Mouse (Mus musculus) stomach, embryonic 15.5 days (tissue): ENCODE results near the gene Srsf10. TPM values are rescaled to one million over a fixed set of nuclear protein-coding genes. Genes with fewer than 3 reads are reported as not detected.
A peak's percentile ranks its signal among the peaks of the same experiment; 100 is the strongest.

ENCODE experiments used
- ATAC-seq: fragments of 200-750 bp; cut with Nextera tagmentation; 2 replicates; pipeline ENCODE4 v1.8.0; 2017; ENCODE audit warnings: low read depth, moderate number of reproducible peaks, moderate TSS enrichment; ENCODE audit not compliant: insufficient read depth, low FRiP score
- H3K27ac ChIP-seq: fragments of 300-500 bp; sonication (generic); 2 replicates; pipeline ENCODE4 v1.5.1; 2015; ENCODE audit warnings: mild to moderate bottlenecking, inconsistent platforms
- H3K27me3 ChIP-seq: fragments of 300-500 bp; sonication (generic); replicated peaks from 2 replicates; pipeline ENCODE4 v1.6.1; 2015; ENCODE audit warnings: inconsistent platforms
- H3K36me3 ChIP-seq: fragments of 300-500 bp; sonication (generic); 2 replicates; pipeline ENCODE4 v1.6.1; 2015; ENCODE audit warnings: inconsistent platforms
- H3K4me1 ChIP-seq: fragments of 300-500 bp; sonication (generic); 2 replicates; pipeline ENCODE4 v1.6.1; 2015; ENCODE audit warnings: inconsistent platforms
- H3K4me2 ChIP-seq: fragments of 300-500 bp; sonication (generic); 2 replicates; pipeline ENCODE4 v1.6.1; 2015; ENCODE audit warnings: mild to moderate bottlenecking, inconsistent platforms
- H3K4me3 ChIP-seq: fragments of 300-500 bp; sonication (generic); replicated peaks from 2 replicates; pipeline ENCODE4 v1.5.1; 2015; ENCODE audit warnings: inconsistent platforms
- H3K9ac ChIP-seq: fragments of 300-500 bp; sonication (generic); 2 replicates; pipeline ENCODE4 v1.6.1; 2015; ENCODE audit warnings: inconsistent platforms
- H3K9me3 ChIP-seq: fragments of 300-500 bp; sonication (generic); 2 replicates; pipeline ENCODE4 v1.6.1; 2016; ENCODE audit warnings: inconsistent platforms
- WGBS: fragments of 180-500 bp; shearing (Covaris S2); methylation state at CpG from one replicate; pipeline ENCODE4 v1.1.7; 2015; 5-methylcytosine and 5-hydroxymethylcytosine counted together
- polyA plus RNA-seq: library from polyadenylated mRNA; unstranded; fragments of >200 nt; fragmentation: Nextera tagmentation; extraction: Ambion mirVana; gene quantifications from 2 replicates; pipeline ENCODE4 v1.2.1, GENCODE M21; 2015

Srsf10 gene
- polyA plus RNA-seq, 1 experiment from 2014 or later = 204 TPM

GRCm38 (mm10) chr4:135877742-135878141 lies 22.2 kb downstream of the Srsf10 start:
- 54% methylated on average over 2 of the region's 2 CpGs for WGBS
- Histone ChIP-seq H3K9me3 (no peaks in the 10 kb centered on the region), H3K4me3 (no peak overlapping the region), H3K36me3 (no peaks in the 10 kb centered on the region), H3K4me2 (no peak overlapping the region), H3K9ac (no peak overlapping the region), H3K27ac (no peak overlapping the region), H3K27me3 (no peaks in the 10 kb centered on the region), H3K4me1 (peaks cover 27% of the 10 kb centered on the region)
- no peak for ATAC-seq

- ATAC-seq = no peak
Observed at GRCm38 (mm10) chr4:135879021-135879420, 23.5 kb downstream of the Srsf10 start.

DNA sequence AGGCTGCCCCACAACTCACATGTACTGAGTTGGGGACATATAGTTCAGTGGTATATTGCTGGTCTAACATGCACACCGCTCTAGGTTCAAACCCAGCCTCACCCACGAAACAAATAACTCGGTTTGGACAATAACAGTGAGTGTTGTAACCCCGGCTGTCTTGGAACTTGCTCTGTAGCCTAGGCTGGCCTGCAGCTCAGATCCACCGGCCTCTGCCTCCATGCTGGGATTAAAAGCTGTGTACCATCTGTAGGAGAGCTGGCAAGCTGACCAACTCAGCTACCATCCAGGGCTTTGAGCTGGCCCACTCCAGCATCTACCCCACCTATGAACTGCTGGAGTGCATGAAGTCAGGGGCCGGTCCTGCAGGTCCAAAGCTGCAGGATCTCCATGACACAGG lies 24.5 kb downstream of the Srsf10 start:
- 88% methylated on average over 6 of the region's 6 CpGs for WGBS
- Histone ChIP-seq H3K27me3 (no peaks in the 10 kb centered on the region), H3K27ac (no peak overlapping the region), H3K4me1 (peaks cover 22% of the 10 kb centered on the region), H3K36me3 (no peaks in the 10 kb centered on the region), H3K4me3 (no peak overlapping the region), H3K9ac (no peak overlapping the region), H3K9me3 (no peaks in the 10 kb centered on the region), H3K4me2 (no peak overlapping the region)
- no peak for ATAC-seq

More at GRCm38 (mm10) chr4:135879021-135879420, 23.5 kb downstream of the Srsf10 start:
- Histone ChIP-seq H3K36me3 (no peaks in the 10 kb centered on the region), H3K27ac (no peak overlapping the region), H3K9ac (no peak overlapping the region), H3K4me2 (no peak overlapping the region), H3K4me3 (no peak overlapping the region), H3K4me1 (peaks cover 29% of the 10 kb centered on the region), H3K9me3 (no peaks in the 10 kb centered on the region), H3K27me3 (no peaks in the 10 kb centered on the region)
- 66% methylated on average over 6 of the region's 6 CpGs for WGBS

GRCm38 (mm10) chr4:135880576-135880975 lies 25.0 kb downstream of the Srsf10 start:
- Histone ChIP-seq H3K9ac (no peak overlapping the region), H3K4me1 (peaks cover 20% of the 10 kb centered on the region), H3K36me3 (no peaks in the 10 kb centered on the region), H3K9me3 (no peaks in the 10 kb centered on the region), H3K27me3 (no peaks in the 10 kb centered on the region), H3K4me3 (no peak overlapping the region), H3K4me2 (no peak overlapping the region), H3K27ac (no peak overlapping the region)
- ATAC-seq = no peak
- 82% methylated on average over 10 of the region's 10 CpGs for WGBS

GRCm38 (mm10) chr4:135882023-135882422 lies 26.5 kb downstream of the Srsf10 start:
- Histone ChIP-seq H3K9ac (no peak overlapping the region), H3K4me2 (no peak overlapping the region), H3K27me3 (no peaks in the 10 kb centered on the region), H3K4me1 (peaks cover 6% of the 10 kb centered on the region), H3K27ac (no peak overlapping the region), H3K36me3 (no peaks in the 10 kb centered on the region), H3K4me3 (no peak overlapping the region), H3K9me3 (no peaks in the 10 kb centered on the region)
- WGBS = 63% methylated on average over 6 of the region's 6 CpGs
- no peak for ATAC-seq

- H3K9me3 ChIP-seq = no peaks in the 10 kb centered on the region
- peak overlapping the region; percentile 7; the same call in 1 of the 2 replicates for H3K27ac ChIP-seq
- no peak overlapping the region for H3K9ac ChIP-seq
- no peaks in the 10 kb centered on the region for H3K36me3 ChIP-seq
- 0 out of 2 replicates have a peak, but pooled peaks cover 5% of the 10 kb centered on the region for H3K4me1 ChIP-seq
- no peak for ATAC-seq
- no peaks in the 10 kb centered on the region for H3K27me3 ChIP-seq
- 31% methylated on average over 10 of the region's 10 CpGs for WGBS
- H3K4me3 ChIP-seq = no peak overlapping the region
- H3K4me2 ChIP-seq = no peak overlapping the region
Observed at GRCm38 (mm10) chr4:135883401-135883851, 27.9 kb downstream of the Srsf10 start.

- 62% methylated on average over 7 of the region's 7 CpGs for WGBS
- no peak overlapping the region for H3K9ac ChIP-seq
- no peaks in the 10 kb centered on the region for H3K36me3 ChIP-seq
- no peak overlapping the region for H3K27ac ChIP-seq
- 0 out of 2 replicates have a peak, but pooled peaks cover 5% of the 10 kb centered on the region for H3K4me1 ChIP-seq
- no peak for ATAC-seq
- H3K9me3 ChIP-seq = no peaks in the 10 kb centered on the region
- no peaks in the 10 kb centered on the region for H3K27me3 ChIP-seq
- no peak overlapping the region for H3K4me3 ChIP-seq
- no peak overlapping the region for H3K4me2 ChIP-seq
Observed at GRCm38 (mm10) chr4:135883881-135884516, 28.5 kb downstream of the Srsf10 start.

GRCm38 (mm10) chr4:135884531-135884930 lies 29.0 kb downstream of the Srsf10 start:
- Histone ChIP-seq H3K9me3 (no peaks in the 10 kb centered on the region), H3K4me3 (no peak overlapping the region), H3K36me3 (no peaks in the 10 kb centered on the region), H3K4me1 (0 out of 2 replicates have a peak, but pooled peaks cover 5% of the 10 kb centered on the region), H3K9ac (no peak overlapping the region), H3K4me2 (no peak overlapping the region), H3K27me3 (no peaks in the 10 kb centered on the region), H3K27ac (no peak overlapping the region)
- 70% methylated on average over 6 of the region's 6 CpGs for WGBS
- no peak for ATAC-seq

GRCm38 (mm10) chr4:135885676-135886075 lies 30.1 kb downstream of the Srsf10 start:
- Histone ChIP-seq H3K4me1 (0 out of 2 replicates have a peak, but pooled peaks cover 5% of the 10 kb centered on the region), H3K27ac (no peak overlapping the region), H3K9me3 (no peaks in the 10 kb centered on the region), H3K36me3 (no peaks in the 10 kb centered on the region), H3K4me3 (no peak overlapping the region), H3K4me2 (no peak overlapping the region), H3K9ac (no peak overlapping the region), H3K27me3 (no peaks in the 10 kb centered on the region)
- ATAC-seq = no peak
- 90% methylated on average over 12 of the region's 12 CpGs for WGBS

GRCm38 (mm10) chr4:135886184-135886583 lies 30.6 kb downstream of the Srsf10 start:
- Histone ChIP-seq H3K27me3 (no peaks in the 10 kb centered on the region), H3K27ac (no peak overlapping the region), H3K9ac (no peak overlapping the region), H3K4me2 (no peak overlapping the region), H3K36me3 (no peaks in the 10 kb centered on the region), H3K4me3 (no peak overlapping the region), H3K4me1 (0 out of 2 replicates have a peak, but pooled peaks cover 5% of the 10 kb centered on the region), H3K9me3 (no peaks in the 10 kb centered on the region)
- ATAC-seq = no peak
- 74% methylated on average over 4 of the region's 4 CpGs for WGBS

- WGBS = 89% methylated on average over 24 of the region's 24 CpGs
- no peak for ATAC-seq
- Histone ChIP-seq H3K27me3 (no peaks in the 10 kb centered on the region), H3K4me2 (no peak overlapping the region), H3K4me1 (0 out of 2 replicates have a peak, but pooled peaks cover 5% of the 10 kb centered on the region), H3K4me3 (no peak overlapping the region), H3K9me3 (no peaks in the 10 kb centered on the region), H3K36me3 (no peaks in the 10 kb centered on the region), H3K9ac (no peak overlapping the region), H3K27ac (no peak overlapping the region)
Observed at GRCm38 (mm10) chr4:135888448-135889057, 33.0 kb downstream of the Srsf10 start.

GRCm38 (mm10) chr4:135889146-135889883 lies 33.8 kb downstream of the Srsf10 start:
- no peak overlapping the region for H3K4me3 ChIP-seq
- H3K4me1 ChIP-seq = no peaks in the 10 kb centered on the region
- no peaks in the 10 kb centered on the region for H3K9me3 ChIP-seq
- no peak overlapping the region for H3K4me2 ChIP-seq
- 83% methylated on average over 7 of the region's 7 CpGs for WGBS
- no peaks in the 10 kb centered on the region for H3K27me3 ChIP-seq
- no peaks in the 10 kb centered on the region for H3K36me3 ChIP-seq
- H3K9ac ChIP-seq = no peak overlapping the region
- H3K27ac ChIP-seq = no peak overlapping the region
- ATAC-seq = no peak
